Mouse (Mus musculus) forebrain, embryonic 12.5 days (tissue): ENCODE measurements at regions not wholly inside any gene's neighbourhood (a gene's known extent, or its start where the extent isn't known, plus 50 kb on each side); places are given as distances from the start of the nearest gene placed in this dataset.

Experiments
- ATAC-seq: fragments of 200-750 bp; cut with Nextera tagmentation; 2 replicates; pipeline ENCODE4 v1.8.0; 2017; ENCODE audit warnings: moderate TSS enrichment; ENCODE audit not compliant: low FRiP score
- H3K27ac ChIP-seq: fragments of 300-500 bp; sonication (generic); 2 replicates; pipeline ENCODE4 v1.5.1; 2016; ENCODE audit warnings: mild to moderate bottlenecking
- H3K27me3 ChIP-seq: fragments of 300-500 bp; sonication (generic); 2 replicates; pipeline ENCODE4 v1.6.1; 2016; ENCODE audit warnings: mild to moderate bottlenecking
- H3K36me3 ChIP-seq: fragments of 300-500 bp; sonication (generic); replicated peaks from 2 replicates; pipeline ENCODE4 v1.6.1; 2016; ENCODE audit warnings: mild to moderate bottlenecking
- H3K4me1 ChIP-seq: fragments of 300-500 bp; sonication (generic); 2 replicates; pipeline ENCODE4 v1.6.1; 2016
- H3K4me2 ChIP-seq: fragments of 300-500 bp; sonication (generic); 2 replicates; pipeline ENCODE4 v1.6.1; 2016; ENCODE audit warnings: mild to moderate bottlenecking, moderate library complexity
- H3K4me3 ChIP-seq: fragments of 300-500 bp; sonication (generic); replicated peaks from 2 replicates; pipeline ENCODE4 v1.5.1; 2016; ENCODE audit warnings: mild to moderate bottlenecking
- H3K9ac ChIP-seq: fragments of 300-500 bp; sonication (generic); 2 replicates; pipeline ENCODE4 v1.6.1; 2016; ENCODE audit warnings: mild to moderate bottlenecking
- H3K9me3 ChIP-seq: fragments of 300-500 bp; sonication (generic); 2 replicates; pipeline ENCODE4 v1.6.1; 2016
- WGBS: fragments of 180-500 bp; shearing (Covaris S2); methylation state at CpG from one replicate; pipeline ENCODE4 v1.1.7; 2016; 5-methylcytosine and 5-hydroxymethylcytosine counted together

DNA sequence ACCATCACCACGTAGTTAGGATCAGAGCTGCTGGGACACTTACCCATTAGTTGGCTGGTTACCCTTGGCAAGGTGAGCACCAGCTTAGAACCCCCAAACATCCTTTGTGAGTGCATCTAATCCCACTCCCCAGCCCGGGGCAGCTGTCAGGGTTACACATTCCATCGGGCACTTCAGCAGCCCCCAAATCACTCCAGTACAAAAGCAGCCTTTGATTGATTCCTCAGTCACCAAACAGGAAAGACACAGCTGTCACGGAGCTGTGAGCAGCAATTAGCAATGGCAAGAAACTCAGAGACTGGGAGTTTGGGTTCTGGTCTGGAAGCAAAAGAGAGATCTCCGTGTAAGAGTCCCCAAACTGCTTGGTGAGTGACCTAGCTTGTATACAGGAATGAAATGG lies 245.1 kb upstream of the Sall1 start:
- Histone ChIP-seq H3K4me2 (no peak overlapping the region), H3K36me3 (no peaks in the 10 kb centered on the region), H3K27ac (no peak overlapping the region), H3K9ac (no peak overlapping the region), H3K27me3 (0 out of 2 replicates have a peak, but pooled peaks cover 2% of the 10 kb centered on the region), H3K4me3 (no peak overlapping the region), H3K9me3 (0 out of 2 replicates have a peak, but pooled peaks cover 5% of the 10 kb centered on the region), H3K4me1 (peaks cover 12% of the 10 kb centered on the region)
- no peak for ATAC-seq
- WGBS: 4% methylated on average over 5 of the region's 5 CpGs

DNA sequence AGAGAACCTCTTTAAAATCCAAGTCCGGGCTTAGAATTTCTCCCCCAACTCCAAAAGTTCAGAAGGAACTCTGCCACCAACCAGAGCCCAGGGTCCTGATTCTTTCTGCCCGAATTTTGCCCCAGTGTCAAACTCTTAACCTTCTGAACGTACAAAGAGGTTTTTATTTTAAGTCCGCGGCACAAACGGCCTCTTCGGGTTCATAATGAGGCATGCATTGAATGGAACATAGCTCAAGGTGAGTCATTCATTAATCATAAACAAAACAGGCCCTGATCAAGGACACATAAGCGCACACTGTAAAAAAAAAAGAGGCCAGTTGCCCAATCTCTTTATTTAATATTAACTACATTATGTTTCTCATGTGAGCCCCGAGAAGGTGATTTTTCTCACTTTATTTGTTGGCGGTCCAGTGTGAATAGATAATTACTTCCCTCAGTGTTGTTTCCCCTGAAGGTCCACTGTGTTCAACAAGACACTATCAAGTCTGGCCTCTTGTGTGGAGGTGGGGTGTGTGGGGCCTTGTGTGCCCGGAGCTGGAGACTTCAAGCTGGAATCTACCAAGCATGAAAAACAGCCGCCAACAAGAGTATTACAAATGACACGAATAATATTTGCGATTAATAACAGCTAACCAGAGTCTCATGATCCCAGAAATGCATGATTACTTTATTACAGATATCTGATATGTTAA lies 241.1 kb upstream of the Sall1 start:
- H3K9ac ChIP-seq: no peak overlapping the region
- H3K27me3 ChIP-seq: no peaks in the 10 kb centered on the region
- 0 out of 2 replicates have a peak, but pooled peaks cover 5% of the 10 kb centered on the region for H3K9me3 ChIP-seq
- H3K4me2 ChIP-seq: no peak overlapping the region
- H3K4me3 ChIP-seq: no peak overlapping the region
- H3K27ac ChIP-seq: no peak overlapping the region
- 68% methylated on average over 14 of the region's 14 CpGs for WGBS
- no peak for ATAC-seq
- peaks cover 12% of the 10 kb centered on the region for H3K4me1 ChIP-seq
- H3K36me3 ChIP-seq: no peaks in the 10 kb centered on the region

DNA sequence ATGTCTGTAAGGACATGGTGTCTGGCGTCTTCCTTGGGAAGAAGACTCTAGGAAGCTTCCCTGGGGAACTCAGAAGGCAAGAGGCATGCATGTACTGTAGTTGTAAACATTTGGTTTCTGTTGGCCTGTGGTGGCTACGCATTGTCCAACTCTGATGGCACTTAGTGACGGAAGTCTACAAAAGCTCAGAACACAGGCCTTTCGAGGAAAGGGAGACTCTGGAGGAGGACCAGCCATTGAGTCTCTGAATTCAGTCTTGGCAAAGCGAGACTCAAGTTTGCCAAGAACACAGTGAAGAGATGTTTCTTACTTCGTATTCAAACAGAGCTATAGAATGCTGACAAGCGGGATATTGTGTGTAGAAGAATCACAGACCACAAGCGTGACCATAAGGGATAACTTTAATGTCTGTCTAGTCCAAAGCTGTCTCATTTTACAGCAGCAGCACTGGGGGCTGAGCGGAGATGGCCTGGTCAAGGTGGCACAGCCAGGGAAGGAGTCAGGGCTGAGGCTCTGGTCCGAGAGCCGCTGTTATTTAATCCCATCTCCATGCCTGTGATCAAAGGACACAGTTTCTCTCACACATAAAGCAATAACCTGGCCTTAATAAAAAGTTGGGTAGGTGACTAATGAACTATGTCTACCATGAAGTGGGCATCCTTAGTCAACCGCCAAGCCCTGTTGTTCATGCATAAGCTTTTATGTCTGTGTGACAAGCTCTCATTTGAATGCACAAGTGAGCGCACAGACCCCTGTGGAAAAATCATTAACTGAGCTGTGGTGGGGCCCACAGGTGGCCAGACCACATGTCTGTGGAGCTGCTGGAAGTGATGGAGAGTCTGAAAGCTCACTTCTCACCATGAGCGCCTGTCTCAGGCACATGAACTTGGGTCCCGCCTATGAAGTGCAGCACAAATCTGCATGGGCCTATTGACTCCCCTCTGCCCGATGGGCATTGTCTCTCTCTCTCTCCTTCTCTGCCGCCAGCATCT lies 239.4 kb upstream of the Sall1 start:
- 90% methylated on average over 17 of the region's 17 CpGs for WGBS
- Histone ChIP-seq H3K27me3 (no peaks in the 10 kb centered on the region), H3K4me2 (no peak overlapping the region), H3K4me1 (peaks cover 1% of the 10 kb centered on the region; the same call in 1 of the 2 replicates), H3K9ac (no peak overlapping the region), H3K36me3 (no peaks in the 10 kb centered on the region), H3K4me3 (no peak overlapping the region), H3K27ac (no peak overlapping the region), H3K9me3 (0 out of 2 replicates have a peak, but pooled peaks cover 5% of the 10 kb centered on the region)
- ATAC-seq: no peak

DNA sequence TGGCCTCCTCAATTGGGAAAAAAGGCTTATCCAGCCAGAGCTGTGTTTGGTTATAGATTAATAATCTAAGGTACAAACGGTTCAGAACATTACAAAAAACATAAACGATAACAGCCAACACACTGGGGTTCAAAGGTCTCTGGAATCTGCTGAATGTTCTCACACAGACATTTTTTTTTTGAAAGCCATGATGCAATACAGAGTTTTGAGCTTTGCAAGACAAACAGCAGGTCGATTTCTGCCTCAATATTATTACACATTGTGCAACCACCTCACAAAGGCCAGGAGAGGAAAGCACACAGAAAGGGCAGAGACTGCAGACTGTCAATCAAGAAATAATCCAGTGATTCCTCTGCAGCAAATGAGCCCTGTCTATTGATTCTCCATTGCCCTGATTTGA lies 235.9 kb upstream of the Sall1 start:
- Histone ChIP-seq H3K4me3 (no peak overlapping the region), H3K4me2 (no peak overlapping the region), H3K9me3 (no peaks in the 10 kb centered on the region), H3K27ac (no peak overlapping the region), H3K36me3 (no peaks in the 10 kb centered on the region), H3K4me1 (no peaks in the 10 kb centered on the region), H3K27me3 (no peaks in the 10 kb centered on the region), H3K9ac (no peak overlapping the region)
- no peak for ATAC-seq
- 81% methylated on average over 3 of the region's 3 CpGs for WGBS

DNA sequence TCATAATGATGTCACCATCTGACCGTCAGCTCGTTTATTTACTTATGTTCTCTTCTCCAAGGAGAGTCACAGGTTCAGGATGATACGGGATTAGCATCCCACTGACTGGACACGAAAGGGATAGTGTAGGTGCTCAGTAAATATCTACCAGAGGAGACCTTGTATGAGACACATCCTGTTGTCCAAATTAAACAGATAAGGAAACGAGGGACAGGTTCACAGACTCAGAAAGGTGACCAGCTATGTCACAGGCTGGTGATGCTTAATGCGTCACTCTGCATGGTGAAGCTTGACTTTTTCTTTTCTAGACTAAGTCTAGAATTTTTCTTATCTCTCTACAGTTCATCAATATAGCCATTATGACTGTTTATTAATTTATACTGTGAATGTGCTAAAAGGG lies 235.2 kb upstream of the Sall1 start:
- H3K27me3 ChIP-seq: peaks cover 5% of the 10 kb centered on the region; the same call in 1 of the 2 replicates
- 90% methylated on average over 6 of the region's 6 CpGs for WGBS
- H3K4me2 ChIP-seq: no peak overlapping the region
- H3K4me3 ChIP-seq: no peak overlapping the region
- H3K9ac ChIP-seq: no peak overlapping the region
- no peak for ATAC-seq
- no peaks in the 10 kb centered on the region for H3K36me3 ChIP-seq
- H3K9me3 ChIP-seq: no peaks in the 10 kb centered on the region
- no peaks in the 10 kb centered on the region for H3K4me1 ChIP-seq
- H3K27ac ChIP-seq: no peak overlapping the region

DNA sequence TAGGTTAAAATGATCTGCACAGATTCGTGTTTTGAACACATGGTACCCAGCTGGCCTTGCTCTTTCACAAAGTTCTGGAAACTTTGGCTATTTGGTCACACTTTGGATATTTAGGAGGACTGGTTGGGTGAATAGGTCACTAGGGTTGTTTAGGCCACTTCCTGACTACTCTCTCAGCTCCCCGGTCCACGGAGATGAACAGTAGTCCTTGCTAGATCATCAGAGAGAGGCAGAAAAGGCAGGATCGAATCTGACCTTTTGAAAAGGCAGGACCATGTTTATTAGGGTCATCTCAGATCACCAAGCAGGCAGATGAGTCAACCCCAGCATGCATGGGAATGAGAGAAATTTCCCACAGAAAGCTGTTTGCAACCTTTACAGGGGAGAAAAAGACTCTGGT lies 229.3 kb upstream of the Sall1 start:
- Histone ChIP-seq H3K36me3 (no peaks in the 10 kb centered on the region), H3K4me1 (peaks cover 32% of the 10 kb centered on the region), H3K4me3 (no peak overlapping the region), H3K27ac (peak overlapping the region; percentile 91; the same call in 1 of the 2 replicates), H3K27me3 (peaks cover 5% of the 10 kb centered on the region; the same call in 1 of the 2 replicates), H3K9me3 (no peaks in the 10 kb centered on the region), H3K9ac (no peak overlapping the region), H3K4me2 (0 out of 2 replicates have a peak overlapping the region, but pooled peaks have one; percentile 62)
- no peak for ATAC-seq
- WGBS: 67% methylated on average over 4 of the region's 4 CpGs

DNA sequence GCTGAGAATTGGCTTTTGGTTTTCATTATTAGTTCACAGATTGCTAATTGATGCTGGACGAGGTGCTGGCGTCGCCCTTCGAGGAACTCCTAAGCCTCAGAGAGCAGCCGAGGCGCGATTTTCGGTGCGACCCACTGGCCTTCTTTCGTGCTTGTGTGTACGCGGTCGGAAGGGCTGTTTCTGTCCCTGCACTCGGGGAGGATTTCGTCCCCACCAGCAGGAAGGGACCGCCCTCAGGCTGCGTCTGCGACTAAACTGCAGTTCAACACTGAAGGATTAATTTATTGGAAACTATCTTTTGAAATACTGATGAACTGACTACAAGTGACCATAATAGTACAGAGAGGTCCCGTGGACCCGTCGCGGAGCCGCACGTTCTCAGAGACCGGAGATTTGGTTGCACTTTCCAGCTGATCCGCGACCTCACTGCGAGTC lies 228.4 kb upstream of the Sall1 start:
- WGBS: 2% methylated on average over 28 of the region's 28 CpGs
- Histone ChIP-seq H3K27ac (peak overlapping the region; percentile 91), H3K4me2 (peak overlapping the region; percentile 62), H3K9ac (peak overlapping the region; percentile 40), H3K4me3 (peak overlapping the region; percentile 31), H3K27me3 (peaks cover 5% of the 10 kb centered on the region; the same call in 1 of the 2 replicates), H3K9me3 (no peaks in the 10 kb centered on the region), H3K36me3 (no peaks in the 10 kb centered on the region), H3K4me1 (peaks cover 32% of the 10 kb centered on the region)
- peak; percentile 40 for ATAC-seq

DNA sequence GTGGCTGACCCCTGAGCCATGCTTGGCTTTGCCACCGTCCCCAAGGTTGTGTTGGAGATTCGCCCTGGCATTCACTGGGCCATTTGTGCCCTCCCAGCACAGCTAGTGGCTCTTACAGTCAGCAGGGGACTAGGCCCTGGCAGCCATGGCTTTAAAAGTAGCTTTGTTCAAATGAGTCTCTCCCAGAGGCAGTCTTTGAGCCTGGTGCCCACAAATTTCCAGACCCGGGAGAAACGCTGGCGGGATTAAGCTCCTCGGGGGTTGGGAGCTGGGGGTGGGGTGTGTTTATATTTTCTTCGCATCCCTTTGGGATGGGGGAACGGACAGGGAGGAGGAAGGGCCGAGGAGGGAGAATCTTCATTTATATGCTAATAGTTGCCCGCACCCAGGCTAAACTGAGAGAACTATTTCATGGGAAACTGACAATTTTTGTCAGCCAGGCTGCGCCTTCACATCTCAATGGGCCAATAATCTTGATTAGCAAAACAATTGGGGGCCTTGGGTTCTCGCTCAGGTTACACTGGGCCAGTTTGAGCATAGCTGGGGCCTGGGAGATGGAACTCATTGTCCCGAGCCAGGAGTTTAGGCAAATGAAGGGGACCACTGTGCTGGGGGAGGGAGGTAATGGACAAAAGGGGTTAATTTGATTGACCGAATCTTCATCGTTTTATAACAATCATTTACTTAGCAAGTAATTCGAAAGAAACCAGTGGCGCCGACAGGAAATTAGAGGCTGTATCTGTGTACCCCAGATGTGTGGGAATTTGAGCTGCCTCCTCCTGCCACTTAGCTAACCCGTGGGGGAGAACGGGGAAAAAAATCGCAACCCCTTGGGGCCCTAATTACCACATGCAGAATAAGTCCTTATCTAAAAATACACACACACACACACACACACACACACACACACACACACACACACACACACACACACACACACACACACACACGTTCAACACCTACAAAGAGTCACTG lies 227.7 kb upstream of the Sall1 start:
- Histone ChIP-seq H3K4me2 (peak overlapping the region; percentile 62), H3K27me3 (peaks cover 5% of the 10 kb centered on the region; the same call in 1 of the 2 replicates), H3K36me3 (no peaks in the 10 kb centered on the region), H3K4me3 (peak overlapping the region; percentile 31), H3K9me3 (no peaks in the 10 kb centered on the region), H3K4me1 (peaks cover 32% of the 10 kb centered on the region), H3K27ac (peak overlapping the region; percentile 91), H3K9ac (peak overlapping the region; percentile 40)
- WGBS: 2% methylated on average over 22 of the region's 22 CpGs
- ATAC-seq: peak; percentile 90

DNA sequence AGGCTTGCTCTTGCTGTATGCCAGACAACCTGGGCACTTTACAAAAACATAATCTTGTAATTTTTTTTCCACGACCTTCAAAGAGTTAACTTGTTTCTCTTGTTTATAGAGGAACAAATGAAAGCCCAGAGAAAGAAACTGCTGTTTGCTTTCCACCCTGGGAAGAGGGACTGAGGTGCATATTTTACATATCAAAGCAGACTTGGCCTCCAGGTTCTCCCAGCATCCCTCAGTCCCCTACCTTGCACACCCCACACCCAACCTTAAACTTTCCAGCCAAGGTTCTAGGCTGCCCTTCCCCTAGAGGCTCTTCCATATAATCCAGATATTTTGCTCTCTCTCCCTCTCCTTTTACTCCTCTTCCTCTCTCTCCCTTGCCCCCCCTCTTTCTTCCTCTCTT lies 226.0 kb upstream of the Sall1 start:
- ATAC-seq: no peak
- WGBS: 22% methylated on average over 1 of the region's 1 CpGs

DNA sequence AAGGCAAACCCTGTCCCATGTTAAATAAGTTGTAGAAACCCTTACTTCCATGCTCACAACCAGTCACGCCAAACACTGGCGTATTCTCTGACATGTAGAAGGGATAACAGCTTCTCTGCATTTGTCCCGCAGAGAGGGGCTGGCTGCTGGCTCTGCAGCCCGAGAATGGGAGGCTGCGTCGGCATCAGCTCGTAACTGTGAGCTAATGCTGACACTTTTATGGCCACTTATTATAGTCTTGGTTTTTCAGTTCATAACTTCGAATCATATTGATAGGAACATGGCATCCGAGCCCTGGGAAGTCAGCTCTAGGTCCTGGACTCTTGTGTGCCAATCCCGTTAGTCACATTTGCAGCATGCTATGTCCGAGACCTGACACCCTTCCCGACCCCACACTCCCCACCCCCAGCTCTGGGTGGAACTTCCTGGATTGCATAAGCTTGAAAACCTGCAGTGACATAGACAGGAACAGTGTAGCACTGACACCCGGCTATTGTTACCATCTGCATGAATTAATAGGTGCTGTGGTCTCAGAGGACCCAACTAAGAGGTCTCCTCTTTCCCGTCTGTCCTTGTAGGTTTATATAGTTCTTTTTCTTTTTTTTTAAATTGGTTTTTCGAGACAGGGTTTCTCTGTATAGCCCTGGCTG lies 217.3 kb upstream of the Sall1 start:
- no peak for ATAC-seq
- no peak overlapping the region for H3K27ac ChIP-seq
- no peak overlapping the region for H3K4me3 ChIP-seq
- no peak overlapping the region for H3K9ac ChIP-seq
- H3K27me3 ChIP-seq: no peaks in the 10 kb centered on the region
- no peaks in the 10 kb centered on the region for H3K4me1 ChIP-seq
- 82% methylated on average over 15 of the region's 15 CpGs for WGBS
- H3K36me3 ChIP-seq: no peaks in the 10 kb centered on the region
- H3K9me3 ChIP-seq: 0 out of 2 replicates have a peak, but pooled peaks cover 6% of the 10 kb centered on the region
- H3K4me2 ChIP-seq: no peak overlapping the region

More for the DNA sequence above, 226.0 kb upstream of the Sall1 start:
- 0 out of 2 replicates have a peak, but pooled peaks cover 4% of the 10 kb centered on the region for H3K9me3 ChIP-seq
- 0 out of 2 replicates have a peak overlapping the region, but pooled peaks have one; percentile 19 for H3K27ac ChIP-seq
- H3K36me3 ChIP-seq: no peaks in the 10 kb centered on the region
- H3K9ac ChIP-seq: no peak overlapping the region
- H3K4me2 ChIP-seq: no peak overlapping the region
- H3K27me3 ChIP-seq: peaks cover 5% of the 10 kb centered on the region; the same call in 1 of the 2 replicates
- H3K4me3 ChIP-seq: no peak overlapping the region
- H3K4me1 ChIP-seq: peaks cover 32% of the 10 kb centered on the region

DNA sequence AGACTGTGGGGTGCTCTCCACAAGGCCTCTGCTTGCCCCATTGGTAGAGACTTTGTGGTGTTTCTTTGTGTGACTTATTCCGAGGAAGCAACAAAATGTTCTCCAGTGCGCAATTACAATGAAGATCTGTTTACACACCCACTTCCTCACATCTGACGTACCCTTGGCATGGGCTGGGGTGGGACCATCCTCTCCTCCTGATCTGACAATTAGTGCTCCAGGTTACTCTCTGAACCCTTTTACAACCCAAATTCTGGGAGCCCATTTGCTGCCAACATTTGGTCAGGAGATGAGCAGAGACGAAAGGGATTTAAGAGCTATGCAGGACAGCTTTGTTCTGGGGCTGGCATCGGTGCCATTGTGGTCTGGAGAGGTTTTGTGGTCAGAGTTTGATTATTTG lies 215.9 kb upstream of the Sall1 start:
- no peak overlapping the region for H3K4me2 ChIP-seq
- no peak for ATAC-seq
- 88% methylated on average over 5 of the region's 5 CpGs for WGBS

More for the DNA sequence above, 215.9 kb upstream of the Sall1 start:
- Histone ChIP-seq H3K36me3 (no peaks in the 10 kb centered on the region), H3K4me1 (no peaks in the 10 kb centered on the region), H3K27me3 (no peaks in the 10 kb centered on the region), H3K27ac (no peak overlapping the region), H3K4me3 (no peak overlapping the region), H3K9ac (no peak overlapping the region), H3K9me3 (0 out of 2 replicates have a peak, but pooled peaks cover under 1% of the 10 kb centered on the region)
